Mouse (Mus musculus) embryonic facial prominence, embryonic 11.5 days (tissue): ENCODE data around the gene Lgi2. TPM values are rescaled to one million over a fixed set of nuclear protein-coding genes. Genes with fewer than 3 reads are reported as not detected.

ENCODE experiments used
- ATAC-seq: fragments of 200-750 bp; cut with Nextera tagmentation; replicated peaks from 2 replicates; pipeline ENCODE4 v1.8.0; 2017; ENCODE audit warnings: low read depth; ENCODE audit not compliant: insufficient number of reproducible peaks, low FRiP score, low TSS enrichment
- DNase-seq: peaks from one replicate; pipeline ENCODE4 v3.0.0-alpha.2; 2015; ENCODE audit warnings: low spot score
- H3K27ac ChIP-seq: fragments of 300-500 bp; sonication (generic); replicated peaks from 2 replicates; pipeline ENCODE4 v1.5.1; 2014; ENCODE audit warnings: mild to moderate bottlenecking, low read depth, low read length, control low read depth
- H3K27me3 ChIP-seq: fragments of 300-500 bp; sonication (generic); 2 replicates; pipeline ENCODE4 v1.6.1; 2014; ENCODE audit warnings: mild to moderate bottlenecking, low read length, moderate library complexity, mixed read lengths; ENCODE audit not compliant: control insufficient read depth, insufficient read depth
- H3K36me3 ChIP-seq: fragments of 300-500 bp; sonication (generic); replicated peaks from 2 replicates; pipeline ENCODE4 v1.6.1; 2014; ENCODE audit warnings: low read depth, mild to moderate bottlenecking, low read length, moderate library complexity, mixed read lengths; ENCODE audit not compliant: control insufficient read depth, insufficient read depth
- H3K4me1 ChIP-seq: fragments of 300-500 bp; sonication (generic); 2 replicates; pipeline ENCODE4 v1.6.1; 2014; ENCODE audit warnings: low read length, mixed read lengths; ENCODE audit not compliant: control insufficient read depth, insufficient read depth
- H3K4me2 ChIP-seq: fragments of 300-500 bp; sonication (generic); 2 replicates; pipeline ENCODE4 v1.6.1; 2014; ENCODE audit warnings: low read depth, mild to moderate bottlenecking, control low read depth, low read length, moderate library complexity
- H3K4me3 ChIP-seq: fragments of 300-500 bp; sonication (generic); 2 replicates; pipeline ENCODE4 v1.5.1; 2014; ENCODE audit warnings: low read depth, low read length, control low read depth
- H3K9ac ChIP-seq: fragments of 300-500 bp; sonication (generic); replicated peaks from 2 replicates; pipeline ENCODE4 v1.6.1; 2014; ENCODE audit warnings: mild to moderate bottlenecking, control low read depth, low read length
- H3K9me3 ChIP-seq: fragments of 300-500 bp; sonication (generic); replicated peaks from 2 replicates; pipeline ENCODE4 v1.6.1; 2016; ENCODE audit warnings: mild to moderate bottlenecking, low read length, inconsistent platforms, mixed read lengths; ENCODE audit not compliant: control insufficient read depth
- WGBS: fragments of 180-500 bp; shearing (Covaris S2); extraction: QIAGEN DNeasy Blood & Tissue Kit; methylation state at CpG from one replicate; pipeline ENCODE4 v1.1.7; 2014; 5-methylcytosine and 5-hydroxymethylcytosine counted together
- polyA plus RNA-seq: library from polyadenylated mRNA; unstranded; fragments of >200 nt; fragmentation: Nextera tagmentation; extraction: Ambion mirVana; gene quantifications from 2 replicates; pipeline ENCODE4 v1.2.1, GENCODE M21; 2014

The Lgi2 gene
- polyA plus RNA-seq, 1 experiment from 2014 or later = 1.9 TPM

DNA sequence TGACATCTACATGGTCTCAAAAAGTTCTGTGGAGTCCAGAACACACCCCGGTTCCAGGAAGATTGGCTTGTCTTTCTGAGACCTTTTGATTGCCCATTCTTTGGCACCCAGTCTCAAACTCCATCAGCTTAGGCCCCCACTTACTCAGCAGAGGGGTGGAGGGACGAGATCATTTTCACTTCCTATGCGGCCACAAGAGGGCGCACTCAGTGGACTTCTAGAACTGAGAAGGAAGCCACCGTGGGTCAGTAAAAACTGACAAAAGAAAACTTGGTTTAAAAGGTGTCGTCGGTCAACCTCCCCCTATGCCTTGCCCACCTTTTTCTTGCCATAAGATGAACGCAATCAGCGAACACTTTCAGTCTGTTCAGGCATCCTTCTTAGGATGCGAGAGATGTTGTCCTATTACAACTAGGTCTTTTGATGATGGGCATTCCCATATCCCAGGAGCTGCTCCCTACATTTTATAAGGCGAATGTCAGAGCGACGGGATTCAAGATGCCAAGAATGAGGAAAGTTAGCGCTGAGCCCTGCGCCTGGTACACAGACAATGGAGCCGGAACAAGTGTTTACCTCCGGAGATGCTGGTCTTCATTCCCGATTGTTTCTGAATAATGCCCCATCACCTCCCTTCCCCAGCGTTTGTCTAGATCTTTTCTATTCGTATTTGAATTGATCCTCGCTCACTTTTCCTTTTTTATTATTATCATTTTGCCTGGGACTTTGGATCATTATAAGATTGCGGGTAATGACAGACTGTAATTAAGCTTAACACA is 50.8 kb downstream of the Lgi2 start:
- Histone ChIP-seq H3K4me2 (peak overlapping the region; percentile 21), H3K36me3 (no peaks in the 10 kb centered on the region), H3K27me3 (no peaks in the 10 kb centered on the region), H3K9me3 (no peaks in the 10 kb centered on the region), H3K4me1 (no peaks in the 10 kb centered on the region), H3K4me3 (0 out of 2 replicates have a peak overlapping the region, but pooled peaks have one; percentile 6), H3K9ac (no peak overlapping the region), H3K27ac (no peak overlapping the region)
- DNase-seq = peak; percentile 81
- 28% methylated on average over 22 of the region's 22 CpGs for WGBS
- ATAC-seq = peak; percentile 46; the same call in 1 of the 2 replicates

- H3K4me3 ChIP-seq = no peak overlapping the region
- H3K27ac ChIP-seq = no peak overlapping the region
- no peaks in the 10 kb centered on the region for H3K36me3 ChIP-seq
- H3K27me3 ChIP-seq = no peaks in the 10 kb centered on the region
- H3K4me1 ChIP-seq = no peaks in the 10 kb centered on the region
- ATAC-seq (no peak), DNase-seq (no peak)
- H3K9me3 ChIP-seq = no peaks in the 10 kb centered on the region
- H3K4me2 ChIP-seq = no peak overlapping the region
- no peak overlapping the region for H3K9ac ChIP-seq
- 65% methylated on average over 3 of the region's 3 CpGs for WGBS
These were observed 55.2 kb downstream of the Lgi2 start for GRCm38 (mm10) chr5:52511089-52511488.

- ATAC-seq (no peak), DNase-seq (no peak)
- Histone ChIP-seq H3K4me2 (no peak overlapping the region), H3K4me1 (no peaks in the 10 kb centered on the region), H3K9ac (no peak overlapping the region), H3K9me3 (no peaks in the 10 kb centered on the region), H3K27ac (no peak overlapping the region), H3K4me3 (no peak overlapping the region), H3K36me3 (no peaks in the 10 kb centered on the region), H3K27me3 (no peaks in the 10 kb centered on the region)
- 87% methylated on average over 6 of the region's 6 CpGs for WGBS
These were observed 56.8 kb downstream of the Lgi2 start for GRCm38 (mm10) chr5:52509416-52509815.

GRCm38 (mm10) chr5:52504666-52505065 is 61.6 kb downstream of the Lgi2 start:
- no peak overlapping the region for H3K27ac ChIP-seq

DNA sequence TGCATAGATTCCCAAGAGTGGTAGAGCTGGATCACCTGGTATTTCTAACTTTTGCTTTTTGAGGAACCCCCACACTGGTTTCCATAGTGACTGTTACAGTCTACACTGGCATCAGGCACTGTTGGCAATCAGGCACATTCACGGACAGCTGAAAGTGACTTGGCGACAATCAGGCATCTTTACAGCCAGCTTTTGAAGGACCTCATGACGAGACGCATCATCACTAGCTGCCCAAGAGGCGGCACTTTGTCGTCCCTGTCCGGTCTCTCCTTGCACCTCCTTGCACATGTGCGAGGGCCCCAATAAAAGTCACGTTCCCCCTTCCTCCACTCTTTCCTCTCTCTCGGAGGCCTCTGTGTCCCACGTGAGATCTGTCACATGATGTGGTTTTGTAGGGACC is 62.1 kb downstream of the Lgi2 start:
- Histone ChIP-seq H3K4me2 (no peak overlapping the region), H3K27me3 (no peaks in the 10 kb centered on the region), H3K4me1 (no peaks in the 10 kb centered on the region), H3K36me3 (no peaks in the 10 kb centered on the region), H3K9me3 (no peaks in the 10 kb centered on the region), H3K9ac (no peak overlapping the region), H3K4me3 (no peak overlapping the region), H3K27ac (no peak overlapping the region)
- DNase-seq = no peak
- 96% methylated on average over 11 of the region's 11 CpGs for WGBS
- ATAC-seq = no peak

More at GRCm38 (mm10) chr5:52504666-52505065, 61.6 kb downstream of the Lgi2 start:
- no peak for DNase-seq
- H3K27me3 ChIP-seq = no peaks in the 10 kb centered on the region
- WGBS = 90% methylated on average over 13 of the region's 13 CpGs
- no peak overlapping the region for H3K4me2 ChIP-seq
- no peak overlapping the region for H3K4me3 ChIP-seq
- H3K9ac ChIP-seq = no peak overlapping the region
- H3K4me1 ChIP-seq = no peaks in the 10 kb centered on the region
- no peaks in the 10 kb centered on the region for H3K9me3 ChIP-seq
- H3K36me3 ChIP-seq = no peaks in the 10 kb centered on the region
- no peak for ATAC-seq

DNA sequence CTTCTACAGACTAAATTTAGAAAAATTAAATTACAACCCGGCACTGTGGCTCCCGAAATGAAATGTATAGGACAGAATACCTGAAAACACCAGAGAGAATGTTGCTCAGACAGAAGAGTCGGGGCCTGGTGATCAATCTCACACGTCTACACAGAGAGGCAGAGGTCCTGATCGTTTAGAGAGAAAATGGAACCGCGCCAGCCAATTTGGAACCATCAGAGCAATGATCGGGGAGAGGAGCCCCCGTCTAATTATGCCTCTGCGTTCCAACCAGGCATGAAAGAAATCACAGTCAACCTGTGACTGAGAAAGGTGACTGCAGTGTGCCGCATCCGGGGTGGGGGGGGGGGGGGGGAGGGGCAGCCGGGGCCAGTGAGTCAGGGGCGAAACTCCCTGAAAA is 70.6 kb downstream of the Lgi2 start:
- WGBS = 67% methylated on average over 11 of the region's 14 CpGs
- H3K27ac ChIP-seq = no peak overlapping the region
- ATAC-seq = no peak

DNA sequence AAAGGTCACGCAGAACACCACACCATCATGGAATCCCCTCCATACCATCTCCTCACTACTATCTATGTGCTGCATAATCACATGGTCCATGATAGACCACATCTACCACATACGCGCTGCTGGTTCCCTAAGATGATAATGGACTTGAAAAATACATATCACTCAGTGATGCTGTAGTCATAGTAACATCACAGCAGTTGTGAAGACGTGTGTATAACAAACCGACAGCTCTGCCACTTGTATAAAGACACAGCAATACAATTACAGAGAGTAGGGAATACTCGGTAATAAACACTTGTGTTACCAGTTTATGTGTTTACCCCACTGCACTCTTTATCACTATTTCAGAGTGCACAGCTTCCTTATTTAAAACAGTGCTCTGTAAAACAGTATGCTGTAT is 74.8 kb downstream of the Lgi2 start:
- Histone ChIP-seq H3K9me3 (no peaks in the 10 kb centered on the region), H3K4me1 (no peaks in the 10 kb centered on the region), H3K9ac (no peak overlapping the region), H3K4me2 (no peak overlapping the region), H3K36me3 (no peaks in the 10 kb centered on the region), H3K27ac (no peak overlapping the region), H3K27me3 (no peaks in the 10 kb centered on the region), H3K4me3 (no peak overlapping the region)
- WGBS = 89% methylated on average over 6 of the region's 6 CpGs
- no peak for ATAC-seq
- DNase-seq = no peak

More for the DNA sequence above, 70.6 kb downstream of the Lgi2 start:
- Histone ChIP-seq H3K4me1 (no peaks in the 10 kb centered on the region), H3K9ac (no peak overlapping the region), H3K4me2 (no peak overlapping the region), H3K36me3 (no peaks in the 10 kb centered on the region), H3K9me3 (no peaks in the 10 kb centered on the region), H3K27me3 (no peaks in the 10 kb centered on the region), H3K4me3 (no peak overlapping the region)
- no peak for DNase-seq

DNA sequence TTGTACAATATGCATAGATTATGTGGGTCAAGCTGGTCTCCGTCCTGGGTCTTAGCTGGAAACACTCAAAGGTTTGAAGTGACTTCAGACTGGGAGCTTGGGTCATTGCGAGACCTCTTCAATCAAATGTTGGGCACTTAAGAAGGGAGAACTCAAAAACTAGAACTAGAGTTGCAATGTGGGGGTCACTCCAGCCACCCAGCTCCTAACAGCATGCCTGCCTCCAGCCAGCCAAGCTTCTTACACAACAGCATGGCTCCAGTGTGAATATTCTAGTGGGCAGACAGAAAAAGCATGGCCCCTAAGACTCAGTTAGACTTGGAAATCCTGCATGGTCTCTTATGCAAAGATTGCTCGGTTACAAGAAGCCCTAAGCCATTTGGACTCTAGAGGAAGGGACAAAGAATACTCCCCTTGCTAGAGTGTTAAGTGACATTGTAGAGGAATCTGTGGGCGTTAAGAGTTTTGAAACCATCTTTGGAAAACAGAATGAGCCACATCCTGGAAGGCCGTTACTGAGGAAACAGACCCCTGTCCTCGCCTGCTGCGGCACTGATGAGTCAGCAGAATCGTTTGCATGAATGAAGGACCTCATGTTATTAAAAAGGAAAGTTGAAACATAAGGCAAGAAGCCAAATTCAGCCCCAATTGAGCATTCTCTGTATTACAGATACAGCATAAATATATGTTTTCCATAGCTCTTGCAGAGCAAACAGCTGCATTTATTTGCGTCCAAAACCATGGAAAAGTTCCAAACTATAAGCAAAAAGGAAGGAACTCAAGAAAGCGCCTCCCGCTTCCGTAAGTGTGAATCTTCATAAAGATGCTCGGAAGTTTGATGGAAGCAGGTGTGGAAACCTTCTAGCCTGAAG is 78.5 kb downstream of the Lgi2 start:
- H3K4me1 ChIP-seq = no peaks in the 10 kb centered on the region
- ATAC-seq (no peak), DNase-seq (no peak)
- H3K36me3 ChIP-seq = no peaks in the 10 kb centered on the region
- no peaks in the 10 kb centered on the region for H3K9me3 ChIP-seq
- H3K4me3 ChIP-seq = no peak overlapping the region
- H3K27ac ChIP-seq = no peak overlapping the region
- no peaks in the 10 kb centered on the region for H3K27me3 ChIP-seq
- no peak overlapping the region for H3K9ac ChIP-seq
- 87% methylated on average over 13 of the region's 13 CpGs for WGBS
- H3K4me2 ChIP-seq = no peak overlapping the region
